13 mouse cellular contexts compared by ENCODE assay signal in genomic region chr19:31975882-31976281, GRCm38 (mm10).
DNase-seq lines count a peak whose midpoint lies in the region; ATAC-seq and TF ChIP-seq lines count a peak whose summit lies in the region.
"Had no signal": no experiment of that assay in that cellular context is flagged by ENCODE, and none has a peak within 500 bp of the region (broad histone marks: within the 10 kb centered on the region; RNA-seq: fewer than 3 reads in every experiment).

No protein-coding gene starts in this region.

- H3K4me1 ChIP-seq in heart, embryonic 12.5 days (replicated peaks), result 0 out of 2 replicates have a peak, but pooled peaks cover 3% of the 10 kb centered on the region
- H3K4me1 ChIP-seq: hindbrain, embryonic 15.5 days; liver, embryonic 13.5 days; midbrain, embryonic 10.5 days had no signal

- H3K4me3 ChIP-seq in heart, embryonic 12.5 days, result no peak overlapping the region
- H3K4me3 ChIP-seq in layer of hippocampus, adult 2 months, result no peak overlapping the region
- H3K4me3 ChIP-seq: hindbrain, embryonic 15.5 days; liver, embryonic 13.5 days; midbrain, embryonic 10.5 days; neural tube, embryonic 12.5 days had no signal

- no peak overlapping the region for H3K4me2 ChIP-seq in heart, embryonic 12.5 days
- H3K4me2 ChIP-seq: hindbrain, embryonic 15.5 days; liver, embryonic 13.5 days; neural tube, embryonic 12.5 days had no signal

- no peaks in the 10 kb centered on the region for H3K9me3 ChIP-seq in heart, embryonic 12.5 days (replicated peaks)
- H3K9me3 ChIP-seq: hindbrain, embryonic 15.5 days; liver, embryonic 13.5 days; midbrain, embryonic 10.5 days; neural tube, embryonic 12.5 days had no signal

- no peaks in the 10 kb centered on the region for H3K27me3 ChIP-seq in heart, embryonic 12.5 days (replicated peaks)
- H3K27me3 ChIP-seq: hindbrain, embryonic 15.5 days; liver, embryonic 13.5 days; neural tube, embryonic 12.5 days had no signal

- no peaks in the 10 kb centered on the region for H3K36me3 ChIP-seq in heart, embryonic 12.5 days
- H3K36me3 ChIP-seq: hindbrain, embryonic 15.5 days; liver, embryonic 13.5 days; midbrain, embryonic 10.5 days; neural tube, embryonic 12.5 days had no signal

- no peak for ATAC-seq in heart, embryonic 12.5 days (ENCODE audit: insufficient number of reproducible peaks, low FRiP score)
- peak; percentile 57 for ATAC-seq in megakaryocyte progenitor cell, adult 5-6 weeks (replicated peaks; ENCODE audit: poor library complexity)

- no peak overlapping the region for H3K9ac ChIP-seq in heart, embryonic 12.5 days
- H3K9ac ChIP-seq: hindbrain, embryonic 15.5 days; liver, embryonic 13.5 days; neural tube, embryonic 12.5 days had no signal

- peak; percentile 7 for DNase-seq in heart, postnatal 4 days
- peak; percentile 11 for DNase-seq in A20 (ENCODE audit: low read depth, low spot score)
- peak; percentile 18 for DNase-seq in embryo, embryonic 11 days
- DNase-seq in cerebellum, adult 11 months, result no peak
- DNase-seq in layer of hippocampus, adult 2 months (ENCODE audit: low spot score in 2 of 2), result no peak
- no peak for DNase-seq in urinary bladder, postnatal 10 days (ENCODE audit: low spot score)
- DNase-seq: liver, embryonic 13.5 days had no signal

- 58% methylated on average over 2 of the region's 2 CpGs for WGBS in heart, embryonic 12.5 days

- H3K27ac ChIP-seq in heart, embryonic 12.5 days (ENCODE audit: poor library complexity, severe bottlenecking), result no peak overlapping the region
- H3K27ac ChIP-seq in layer of hippocampus, adult 2 months, result no peak overlapping the region
- H3K27ac ChIP-seq: hindbrain, embryonic 15.5 days; liver, embryonic 13.5 days; midbrain, embryonic 10.5 days; neural tube, embryonic 12.5 days; stomach, postnatal 0 days had no signal

- no peak for TF ChIP-seq CTCF in layer of hippocampus, adult 2 months (conservative IDR thresholded peaks at IDR 0.05)

Comparison
In these comparisons a context has a peak if more than half of its experiments do, and no peak if none do; other contexts are left out.
1. DNase-seq: peak in heart, postnatal 4 days (single experiment), A20 (single experiment) and embryo, embryonic 11 days (single experiment); none in cerebellum, adult 11 months (single experiment), layer of hippocampus, adult 2 months (0 of 2) and urinary bladder, postnatal 10 days (single experiment).